18 mouse cellular contexts compared by ENCODE assay signal in genomic region chr6:3454421-3454820, GRCm38 (mm10).
"Had no signal": no experiment of that assay in that cellular context is flagged by ENCODE, and none has a peak within 500 bp of the region (broad histone marks: within the 10 kb centered on the region; RNA-seq: fewer than 3 reads in every experiment).

No protein-coding gene starts in this region.

- H3K36me3 ChIP-seq: limb, embryonic 12.5 days; limb, embryonic 15.5 days; midbrain, embryonic 12.5 days had no signal

- H3K4me3 ChIP-seq: layer of hippocampus, adult 2 months; limb, embryonic 12.5 days; limb, embryonic 15.5 days; midbrain, embryonic 12.5 days had no signal

- H3K9me3 ChIP-seq: limb, embryonic 12.5 days; limb, embryonic 15.5 days; midbrain, embryonic 12.5 days had no signal

- DNase-seq: kidney, postnatal 25 days; layer of hippocampus, adult 9-11 months; liver, postnatal 0 days; lung, embryonic 14.5 days; thymus, adult 2 months; thymus, postnatal 14 days; thymus, postnatal 4 days had no signal

- H3K4me1 ChIP-seq: limb, embryonic 12.5 days; limb, embryonic 15.5 days; midbrain, embryonic 12.5 days had no signal

- ATAC-seq: liver, postnatal 0 days; lung, postnatal 0 days; midbrain, embryonic 16.5 days had no signal

- H3K27ac ChIP-seq: kidney, postnatal 0 days; layer of hippocampus, adult 2 months; limb, embryonic 12.5 days; limb, embryonic 15.5 days; liver, embryonic 14.5 days; macrophage; midbrain, embryonic 12.5 days; stomach, postnatal 0 days had no signal

- H3K27me3 ChIP-seq: limb, embryonic 12.5 days; limb, embryonic 15.5 days; midbrain, embryonic 12.5 days had no signal

- H3K4me2 ChIP-seq: limb, embryonic 12.5 days; limb, embryonic 15.5 days; liver, embryonic 11.5 days; lung, embryonic 14.5 days; midbrain, embryonic 12.5 days had no signal

- H3K9ac ChIP-seq: limb, embryonic 12.5 days; limb, embryonic 15.5 days; liver, embryonic 14.5 days; liver, postnatal 0 days; lung, embryonic 14.5 days; midbrain, embryonic 12.5 days had no signal
